Mouse (Mus musculus) adipocyte (in vitro differentiated cells): ENCODE measurements at regions not wholly inside any gene's neighbourhood (a gene's known extent, or its start where the extent isn't known, plus 50 kb on each side); places are given as distances from the start of the nearest gene placed in this dataset.
A peak's percentile ranks its signal among the peaks of the same experiment; 100 is the strongest.

ENCODE experiments used
- DNase-seq: peaks from one replicate; pipeline ENCODE4 v3.0.0-alpha.2; 2016; ENCODE audit warnings: low spot score

DNA sequence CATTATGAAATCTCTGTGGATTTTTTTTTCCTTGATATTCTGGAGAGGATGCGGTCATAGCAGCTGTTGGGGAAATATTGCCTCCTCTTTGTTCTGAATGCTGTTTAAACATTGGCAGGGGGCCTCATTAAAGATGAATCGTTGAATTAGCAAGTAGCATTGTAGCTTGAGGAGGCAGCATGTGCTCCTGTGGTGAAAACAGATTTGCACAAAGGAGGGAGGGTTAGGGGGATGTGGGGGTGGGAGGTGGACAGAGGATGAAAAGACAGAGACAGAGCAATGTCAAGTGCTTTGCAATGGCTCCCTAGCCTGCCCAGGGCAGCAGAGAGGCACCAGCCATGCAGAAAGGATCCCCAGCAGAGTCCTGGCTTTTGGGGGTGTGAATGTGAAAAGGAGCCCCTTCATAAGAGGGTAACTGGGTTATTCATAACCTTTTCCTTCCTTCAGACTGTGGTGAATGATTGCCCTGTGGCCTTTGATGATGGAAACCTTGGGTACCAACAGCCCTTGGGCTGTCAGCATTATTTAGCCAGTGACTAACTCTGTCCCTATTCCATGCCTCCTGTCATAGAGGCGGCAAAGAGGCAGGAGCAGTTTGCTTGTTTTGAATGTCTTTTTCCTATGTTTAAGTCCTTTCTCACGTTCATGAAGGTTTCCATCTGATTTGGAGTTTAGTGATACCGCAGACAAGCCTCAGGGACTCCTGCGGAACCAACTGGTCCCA, 1541.6 kb upstream of the Gulo start:
- no peak for DNase-seq

- DNase-seq = no peak
Observed at GRCm38 (mm10) chr14:67548750-67549149, 1539.7 kb upstream of the Gulo start.

DNA sequence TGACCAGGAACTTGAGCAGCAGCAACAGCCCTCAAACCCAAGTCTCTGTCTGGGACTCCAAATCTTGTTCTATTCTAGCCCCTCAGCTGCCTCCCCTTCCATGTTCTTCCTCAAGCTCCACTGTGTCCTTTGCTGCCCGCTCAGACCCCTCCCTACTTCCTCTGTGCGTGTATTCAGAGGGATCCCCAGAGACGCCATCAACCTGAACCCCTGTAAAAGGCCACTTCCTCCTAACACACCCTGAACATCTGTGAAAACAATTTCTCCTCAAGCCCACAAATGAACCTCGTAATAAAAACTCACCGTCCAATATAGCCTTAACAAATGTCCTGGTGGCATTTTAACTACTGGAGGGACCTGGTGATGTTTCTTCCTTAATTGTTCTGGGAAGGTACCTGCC, 1536.0 kb upstream of the Gulo start:
- no peak for DNase-seq

DNA sequence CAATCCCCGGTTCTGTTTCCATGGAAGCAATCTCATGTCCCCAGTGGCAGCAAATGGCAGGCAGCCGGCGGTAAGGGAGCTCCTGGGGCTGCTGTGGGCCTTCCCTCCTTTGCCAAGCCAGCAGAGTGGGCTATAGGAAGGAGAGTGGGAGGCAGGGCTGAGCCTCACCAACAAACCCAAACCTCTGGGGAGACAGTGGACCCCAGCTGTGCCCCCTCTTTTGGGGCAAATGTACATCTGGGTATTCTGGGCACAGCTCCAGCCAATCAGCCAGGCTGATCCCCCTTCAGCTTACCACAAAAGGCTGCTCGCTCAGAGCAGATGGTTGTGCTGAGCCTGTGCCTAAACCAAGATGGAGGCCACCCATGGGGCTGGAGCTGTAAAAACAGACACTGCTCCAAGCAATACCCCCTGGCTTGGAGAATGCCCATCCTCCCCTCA, 1532.3 kb upstream of the Gulo start:
- no peak for DNase-seq

DNA sequence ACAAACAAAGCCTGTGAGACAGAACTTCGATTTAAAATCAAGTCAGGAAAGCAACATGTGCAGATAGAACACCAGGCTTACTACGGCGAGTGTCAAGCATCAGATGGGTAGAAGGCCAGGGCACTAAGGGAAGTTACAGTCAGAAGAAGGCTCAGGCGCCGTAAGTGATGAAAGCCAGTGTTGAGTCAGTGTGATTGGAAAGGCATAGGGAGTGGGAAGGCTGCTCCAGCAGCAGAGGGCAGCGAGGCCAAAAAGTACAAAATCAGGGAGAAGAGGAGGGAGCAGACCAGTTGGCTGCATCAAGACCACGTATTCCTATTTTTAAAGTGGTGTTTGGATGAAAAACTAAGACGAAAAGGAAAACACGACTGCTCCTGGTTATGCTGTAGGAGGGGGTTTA, 1529.7 kb upstream of the Gulo start:
- DNase-seq = no peak

DNA sequence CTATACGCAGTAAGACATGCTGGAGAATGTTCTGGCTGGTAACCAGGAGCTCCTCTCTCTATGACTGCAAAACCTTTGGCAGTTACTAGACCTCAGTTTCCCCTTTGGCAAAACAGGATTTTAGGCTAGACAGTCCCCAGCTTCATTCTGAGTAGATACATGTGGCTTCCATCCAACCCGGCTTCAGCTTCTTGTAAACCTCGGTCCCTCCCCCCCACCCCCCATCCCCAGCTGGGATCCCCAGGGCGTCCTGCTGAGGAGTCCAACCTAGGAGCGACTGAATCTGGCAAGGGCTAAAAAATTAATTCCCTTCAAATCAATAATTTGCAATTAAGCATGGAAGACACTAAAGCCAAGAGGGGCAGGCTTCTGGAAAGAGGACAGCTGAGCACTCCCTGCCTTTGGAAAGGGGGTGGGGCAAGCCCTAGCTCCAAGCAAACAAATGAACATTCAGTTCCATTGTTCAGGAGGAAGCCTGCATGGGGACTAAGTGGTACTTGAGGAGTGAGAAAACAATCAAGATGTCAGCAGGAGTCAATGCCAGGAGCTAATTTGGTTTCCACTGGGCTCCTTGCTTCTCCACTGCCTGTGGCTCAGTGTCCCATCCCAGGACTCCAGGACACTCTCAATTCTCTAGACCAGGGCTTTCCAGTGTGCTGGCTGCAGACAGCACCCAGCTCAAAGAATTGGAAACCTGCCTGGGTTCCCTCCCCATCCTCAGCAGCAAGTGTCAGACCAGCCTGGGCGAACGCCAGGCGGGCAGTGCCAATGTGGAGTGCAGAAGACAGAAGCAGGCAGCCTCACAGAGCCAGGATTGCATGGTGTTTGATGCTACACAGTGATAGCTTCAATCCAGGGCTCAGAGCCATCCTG, 1528.0 kb upstream of the Gulo start:
- DNase-seq = peak; percentile 17

- DNase-seq = no peak
Observed at GRCm38 (mm10) chr14:67506729-67507395, 1497.9 kb upstream of the Gulo start.

DNA sequence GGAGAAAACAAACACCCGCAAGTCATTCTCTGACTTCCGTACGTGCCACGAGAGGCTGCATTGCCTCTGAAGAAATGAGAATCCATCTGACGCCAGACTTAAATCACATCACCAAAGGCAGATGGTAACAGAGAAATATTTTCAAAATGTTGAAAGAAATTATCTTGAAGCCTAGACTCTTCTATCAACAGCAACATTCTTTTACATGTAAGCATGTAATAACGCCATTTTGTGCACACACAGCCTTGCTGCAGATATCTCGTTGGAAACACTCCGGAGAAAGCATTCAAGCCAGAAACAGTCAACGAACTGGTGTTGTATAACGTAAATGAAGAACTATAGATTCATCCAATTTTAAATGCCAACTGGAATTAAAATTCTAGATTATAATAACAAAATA, 1483.1 kb upstream of the Gulo start:
- DNase-seq = no peak

GRCm38 (mm10) chr14:67486676-67487075, 1477.7 kb upstream of the Gulo start:
- no peak for DNase-seq

DNA sequence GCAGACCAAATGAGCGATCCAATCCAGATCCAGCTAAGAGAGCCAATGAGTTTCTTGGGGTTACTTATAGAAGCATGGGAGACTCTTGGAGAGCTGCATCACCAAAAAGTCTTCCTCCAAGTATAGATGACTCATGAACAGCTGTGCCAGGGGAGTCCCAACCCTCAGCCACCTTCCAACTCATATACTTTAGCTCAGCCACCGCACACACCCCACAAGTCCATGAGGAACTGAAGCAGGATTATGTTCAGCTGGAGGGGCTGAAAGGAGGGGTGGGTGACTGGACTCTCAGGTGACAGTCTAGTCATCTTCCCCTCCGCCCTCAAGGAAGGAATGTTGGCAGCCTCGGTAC, 1476.4 kb upstream of the Gulo start:
- no peak for DNase-seq

DNA sequence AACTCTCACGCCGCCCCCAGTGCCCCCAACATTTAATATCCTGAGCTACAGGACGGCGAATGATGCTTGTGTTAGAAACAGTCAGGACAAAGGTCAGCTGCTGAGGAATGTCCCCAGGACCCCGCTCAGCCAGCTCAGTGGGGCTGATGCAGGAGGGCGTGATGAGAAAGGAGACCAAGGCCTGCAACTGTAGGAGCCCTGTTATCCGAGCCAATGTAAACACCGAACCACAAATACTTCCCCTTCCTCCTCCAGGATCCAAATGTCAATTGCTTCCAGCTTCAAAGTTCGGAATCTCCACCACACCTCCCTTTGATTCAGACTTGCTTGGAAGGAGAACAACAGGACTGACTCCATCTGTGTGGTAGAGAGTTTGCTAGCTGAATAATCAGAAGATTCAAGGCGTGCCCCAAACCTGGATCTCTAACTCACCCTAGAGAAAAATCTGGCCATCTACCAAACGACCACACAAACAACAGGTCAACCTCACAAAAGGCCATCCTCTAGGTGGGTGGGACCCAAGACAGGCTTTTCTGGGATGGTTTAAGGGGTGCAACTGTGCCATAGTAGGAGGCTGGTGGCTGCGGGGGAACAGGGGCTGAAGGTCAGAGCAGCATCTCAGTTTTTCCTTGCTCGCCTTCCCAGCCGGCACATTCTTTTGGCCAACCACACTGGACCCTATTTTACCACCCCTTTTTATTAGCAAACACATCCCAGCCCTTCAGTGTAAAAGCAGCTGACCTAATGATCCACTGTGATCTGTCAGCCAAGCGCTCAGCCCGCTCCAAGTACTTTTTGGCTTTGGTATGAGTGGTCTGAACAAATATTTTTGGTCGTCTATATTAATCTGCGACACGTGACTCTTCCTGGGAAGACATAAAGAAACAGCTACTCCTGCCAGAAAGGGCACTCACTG, 1475.8 kb upstream of the Gulo start:
- DNase-seq = no peak
